Mouse (Mus musculus): ENCODE results near the gene Gatad2b.

DNA sequence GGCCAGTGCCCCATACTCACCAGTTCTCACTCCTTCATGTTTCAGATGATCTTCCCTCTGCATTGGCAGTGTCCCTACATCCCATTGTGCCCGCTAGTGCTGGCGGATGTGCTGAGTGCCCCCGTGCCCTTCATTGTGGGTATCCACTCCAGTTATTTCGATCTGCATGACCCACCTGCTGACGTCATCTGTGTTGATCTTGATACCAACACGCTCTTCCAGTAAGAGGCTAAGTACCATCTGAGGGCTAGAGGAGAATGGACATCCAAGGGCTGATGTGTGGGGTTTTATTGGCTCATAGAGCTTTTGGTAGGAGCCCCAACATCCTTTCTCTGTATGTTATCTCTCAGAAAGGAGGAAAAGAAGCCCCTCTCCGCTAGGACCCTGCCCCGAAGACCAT, 22.2 kb upstream of the Gatad2b start:
- TF ChIP-seq CTCF (IDR thresholded peaks at IDR 0.05; ENCODE audit: insufficient read depth, low read length) (no peak), POLR2A (IDR thresholded peaks at IDR 0.05; ENCODE audit: borderline replicate concordance, extremely low read depth, low read depth, low read length) (no peak)
